Mouse (Mus musculus) embryonic fibroblast, embryonic 13.5 days (primary cell): ENCODE data around the gene Hsd3b5. TPM values are rescaled to one million over a fixed set of nuclear protein-coding genes. Genes with fewer than 3 reads are reported as not detected.

Experiments
- polyA plus RNA-seq: library from polyadenylated mRNA; stranded (reverse); fragments of >200 nt; gene quantifications from 2 replicates; pipeline ENCODE4 v1.2.4, GENCODE M21; 2011; ENCODE audit warnings: low read depth; ENCODE audit not compliant: missing spikeins, insufficient read length

Hsd3b5 gene
- polyA plus RNA-seq, 1 experiment, result not detected

Other genes starting within 250 kb of the Hsd3b5 start
- 7.6 and 10.2 TPM in 2 replicates for gene Zfp697, start 247.8 kb downstream of the Hsd3b5 start, polyA plus RNA-seq
- not detected in 2 replicates for gene Gm4450, start 173.1 kb downstream of the Hsd3b5 start, polyA plus RNA-seq
- not detected in 2 replicates for gene Hsd3b4, start 119.7 kb downstream of the Hsd3b5 start, polyA plus RNA-seq
- not detected in 2 replicates for gene Gm10681, start 41.4 kb downstream of the Hsd3b5 start, polyA plus RNA-seq
- not detected in 2 replicates for gene Hsd3b2, start 94.3 kb upstream of the Hsd3b5 start, polyA plus RNA-seq
- not detected in 2 replicates for gene Hsd3b3, start 132.9 kb upstream of the Hsd3b5 start, polyA plus RNA-seq
- gene Hsd3b6, start 184.2 kb upstream of the Hsd3b5 start, polyA plus RNA-seq, result not detected in 2 replicates
- gene Hsd3b1, start 229.5 kb upstream of the Hsd3b5 start, polyA plus RNA-seq, result 0.72 TPM in 1 of 2 replicates, not detected in the other